Mouse (Mus musculus): ENCODE data around the gene Mat2a. TPM values are rescaled to one million over a fixed set of nuclear protein-coding genes. Genes with fewer than 3 reads are reported as not detected.

The Mat2a gene
- total and polyA plus RNA-seq, 3 experiments, result 319 to 3,179 (median 357) TPM

- Histone ChIP-seq H3K27ac (ENCODE audit: control insufficient read depth, low read depth, low read length) (peak overlapping the region; percentile 99), H3K4me3 (ENCODE audit: control insufficient read depth in 1 of 2, insufficient read depth in 1 of 2, low read depth in 2 of 2, low read length in 2 of 2) (peak overlapping the region; percentile 1 to 34), H3K4me1 (ENCODE audit: control insufficient read depth in 1 of 2, insufficient read depth in 2 of 2, low read length in 2 of 2) (peaks cover 15 to 60% of the 10 kb centered on the region in 2 experiments), H3K36me3 (ENCODE audit: control insufficient read depth in 1 of 2, insufficient read depth in 2 of 2, low read length in 2 of 2) (peaks cover 2 to 62% of the 10 kb centered on the region in 2 experiments; a peak in 3 of 4 replicates), H3K79me2 (ENCODE audit: control insufficient read depth, insufficient read depth, low read length, poor library complexity) (peaks cover 64% of the 10 kb centered on the region), H3K27me3 (ENCODE audit: control insufficient read depth in 1 of 2, insufficient read depth in 2 of 2, low read length in 2 of 2) (no peaks in the 10 kb centered on the region), H3K9me3 (replicated peaks; ENCODE audit: insufficient read depth, low read length) (no peaks in the 10 kb centered on the region), H3K9ac (ENCODE audit: control insufficient read depth, low read depth, low read length, poor library complexity, severe bottlenecking) (peak overlapping the region; percentile 69)
- DNase-seq (ENCODE audit: low read depth, low spot score), result peak; percentile 96
- TF ChIP-seq EP300 (IDR thresholded peaks at IDR 0.05; ENCODE audit: low read depth in 1 of 2, low read length in 2 of 2) (no peak), USF1 (IDR thresholded peaks at IDR 0.05; ENCODE audit: low read depth, low read length) (no peak), E2F4 (IDR thresholded peaks at IDR 0.05; ENCODE audit: borderline replicate concordance, low read depth, low read length) (no peak), UBTF (IDR thresholded peaks at IDR 0.05; ENCODE audit: borderline replicate concordance, insufficient read depth, low read depth, low read length) (no peak), MAFK (IDR thresholded peaks at IDR 0.05; ENCODE audit: borderline replicate concordance, low read depth, low read length) (no peak), KAT2A (conservative IDR thresholded peaks at IDR 0.05; ENCODE audit: low read depth, low read length) (no peak), MXI1 (IDR thresholded peaks at IDR 0.05; ENCODE audit: low read depth, low read length) (no peak), RAD21 (IDR thresholded peaks at IDR 0.05; ENCODE audit: low read depth, low read length) (no peak), NELFE (IDR thresholded peaks at IDR 0.05; ENCODE audit: low read depth, low read length) (no peak), TCF12 (IDR thresholded peaks at IDR 0.05; ENCODE audit: low read depth, low read length) (no peak), ELF1 (IDR thresholded peaks at IDR 0.05; ENCODE audit: low read depth, low read length) (no peak), POLR2A (IDR thresholded peaks at IDR 0.05; ENCODE audit: control insufficient read depth in 1 of 2, insufficient read depth in 1 of 2, low read depth in 1 of 2, low read length in 2 of 2, poor library complexity in 1 of 2) (peak in 1 of 2 experiments; percentile 75; a peak in 3 of 4 replicates), GATA1 (IDR thresholded peaks at IDR 0.05; ENCODE audit: low read depth, low read length) (peak; percentile 97), MYB (IDR thresholded peaks at IDR 0.05; ENCODE audit: low read depth, low read length) (no peak), RCOR1 (IDR thresholded peaks at IDR 0.05; ENCODE audit: low read depth, low read length) (no peak), TBP (IDR thresholded peaks at IDR 0.05; ENCODE audit: low read depth, low read length) (peak; percentile 93), POLR2AphosphoS5 (IDR thresholded peaks at IDR 0.05; ENCODE audit: borderline replicate concordance, low read depth, low read length) (peak; percentile 86), ZNF384 (IDR thresholded peaks at IDR 0.05; ENCODE audit: low read depth, low read length) (no peak), NRF1 (IDR thresholded peaks at IDR 0.05; ENCODE audit: insufficient read depth, low read depth, low read length, poor library complexity, severe bottlenecking) (no peak), TAL1 (IDR thresholded peaks at IDR 0.05; ENCODE audit: low read length) (peak; percentile 96), JUND (IDR thresholded peaks at IDR 0.05; ENCODE audit: low read depth, low read length) (no peak)
These were observed 55.4 kb downstream of the Mat2a start for GRCm38 (mm10) chr6:72383952-72384351.

Data from MEL (cell line).